Mouse (Mus musculus) neural tube, embryonic 15.5 days (tissue): ENCODE data around the gene Mcmbp. TPM values are rescaled to one million over a fixed set of nuclear protein-coding genes. Genes with fewer than 3 reads are reported as not detected.

Source experiments
- ATAC-seq: fragments of 200-750 bp; cut with Nextera tagmentation; 2 replicates; pipeline ENCODE4 v1.8.0; 2017; ENCODE audit warnings: mild to moderate bottlenecking, moderate TSS enrichment, moderate library complexity; ENCODE audit not compliant: low FRiP score
- H3K27ac ChIP-seq: fragments of 300-500 bp; sonication (generic); replicated peaks from 2 replicates; pipeline ENCODE4 v1.5.1; 2015; ENCODE audit warnings: mild to moderate bottlenecking, inconsistent platforms
- H3K27me3 ChIP-seq: fragments of 300-500 bp; sonication (generic); replicated peaks from 2 replicates; pipeline ENCODE4 v1.6.1; 2015; ENCODE audit warnings: inconsistent platforms
- H3K36me3 ChIP-seq: fragments of 300-500 bp; sonication (generic); 2 replicates; pipeline ENCODE4 v1.6.1; 2015; ENCODE audit warnings: inconsistent platforms
- H3K4me1 ChIP-seq: fragments of 300-500 bp; sonication (generic); 2 replicates; pipeline ENCODE4 v1.6.1; 2015; ENCODE audit warnings: inconsistent platforms
- H3K4me2 ChIP-seq: fragments of 300-500 bp; sonication (generic); 2 replicates; pipeline ENCODE4 v1.6.1; 2015; ENCODE audit warnings: inconsistent platforms, mild to moderate bottlenecking, moderate library complexity
- H3K4me3 ChIP-seq: fragments of 300-500 bp; sonication (generic); replicated peaks from 2 replicates; pipeline ENCODE4 v1.5.1; 2015; ENCODE audit warnings: mild to moderate bottlenecking, inconsistent platforms
- H3K9ac ChIP-seq: fragments of 300-500 bp; sonication (generic); replicated peaks from 2 replicates; pipeline ENCODE4 v1.6.1; 2015; ENCODE audit warnings: mild to moderate bottlenecking, inconsistent platforms
- H3K9me3 ChIP-seq: fragments of 300-500 bp; sonication (generic); replicated peaks from 2 replicates; pipeline ENCODE4 v1.6.1; 2016; ENCODE audit warnings: inconsistent platforms
- WGBS: fragments of 180-500 bp; shearing (Covaris S2); methylation state at CpG from one replicate; pipeline ENCODE4 v1.1.7; 2015; ENCODE audit warnings: mixed read lengths; 5-methylcytosine and 5-hydroxymethylcytosine counted together
- polyA plus RNA-seq: library from polyadenylated mRNA; unstranded; fragments of >200 nt; fragmentation: Nextera tagmentation; extraction: Ambion mirVana; gene quantifications from 2 replicates; pipeline ENCODE4 v1.2.1, GENCODE M21; 2015

Mcmbp gene
- polyA plus RNA-seq, result 39.5 and 42.8 TPM in 2 replicates

DNA sequence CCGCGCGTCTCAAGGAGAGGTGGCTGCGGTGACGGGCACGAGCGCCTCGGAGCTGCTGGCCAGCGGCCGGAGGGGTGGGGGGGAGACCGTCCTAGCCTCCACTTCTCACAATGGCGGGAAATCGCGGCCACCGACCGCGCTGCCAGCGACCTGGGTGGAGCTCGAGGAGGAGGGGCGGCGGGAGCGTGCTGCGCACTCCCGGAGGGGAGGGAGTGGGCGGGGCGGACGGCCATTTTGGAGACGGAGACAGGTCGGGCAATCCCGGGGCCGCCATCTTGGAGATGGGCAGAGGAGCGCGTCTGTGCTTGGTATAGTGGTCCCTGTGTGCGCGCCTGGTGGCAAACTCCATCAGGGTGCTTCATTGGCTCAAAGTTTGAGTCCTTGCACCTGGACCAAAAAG, at the start of gene Mcmbp:
Gene Mcmbp, minus strand, starts transcription at position 162 of the 400 bp plus-strand sequence.
- Histone ChIP-seq H3K27ac (peak within 1 kb of the TSS; percentile 92), H3K4me3 (peak within 1 kb of the TSS; percentile 99), H3K9ac (peak within 1 kb of the TSS; percentile 95), H3K36me3 (no peaks in the 10 kb centered on the region; the same call in 1 of the 2 replicates), H3K4me2 (peak within 1 kb of the TSS; percentile 71), H3K27me3 (0 out of 2 replicates have a peak, but pooled peaks cover 4% of the 10 kb centered on the region), H3K4me1 (peaks cover 32% of the 10 kb centered on the region), H3K9me3 (no peaks in the 10 kb centered on the region)
- 1% methylated on average over 30 of the region's 35 CpGs for WGBS
- ATAC-seq, result peak; percentile 89

DNA sequence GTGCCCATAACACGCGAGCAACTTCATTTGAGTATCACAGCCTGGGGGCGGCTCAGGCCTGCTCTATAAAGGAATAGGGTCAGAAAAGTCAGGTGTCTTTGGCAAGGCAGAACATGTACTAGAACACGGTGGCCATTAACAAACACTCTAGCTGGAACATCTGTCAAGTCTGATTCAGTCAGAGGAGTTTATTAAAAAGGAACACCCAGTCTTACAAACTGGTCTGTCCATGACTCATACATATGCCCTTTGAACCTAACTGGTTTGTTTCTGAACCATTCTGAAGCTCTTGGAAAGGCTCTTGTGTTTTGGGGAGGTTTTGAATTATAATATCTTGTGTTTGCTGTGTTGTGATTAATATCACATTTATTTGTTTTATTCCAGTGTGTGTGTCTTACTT, 49.8 kb upstream of the Mcmbp start:
- no peaks in the 10 kb centered on the region for H3K9me3 ChIP-seq
- no peak overlapping the region for H3K9ac ChIP-seq
- no peak overlapping the region for H3K4me3 ChIP-seq
- H3K27me3 ChIP-seq, result no peaks in the 10 kb centered on the region
- H3K27ac ChIP-seq, result no peak overlapping the region
- H3K36me3 ChIP-seq, result peaks cover 13% of the 10 kb centered on the region
- H3K4me1 ChIP-seq, result no peaks in the 10 kb centered on the region
- ATAC-seq, result no peak
- 85% methylated on average over 4 of the region's 4 CpGs for WGBS
- H3K4me2 ChIP-seq, result no peak overlapping the region

DNA sequence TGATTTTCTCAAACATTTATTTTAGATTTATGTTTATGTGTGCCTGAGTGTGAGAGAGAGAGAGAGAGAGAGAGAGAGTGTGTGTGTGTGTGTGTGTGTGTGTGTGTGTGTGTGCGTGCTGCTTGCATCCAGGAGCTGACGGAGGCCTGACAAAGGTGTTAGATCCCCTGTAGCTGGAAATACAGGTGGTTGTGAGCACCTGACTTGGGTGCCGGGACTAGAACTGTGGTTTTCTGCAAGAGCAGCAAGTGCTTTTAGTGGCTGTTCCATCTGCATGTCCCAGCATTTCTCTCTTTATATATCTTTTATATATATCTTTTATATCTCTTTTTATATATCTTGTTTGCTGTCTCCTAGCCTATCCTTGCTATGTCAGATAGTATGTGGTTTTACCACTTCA, 41.6 kb upstream of the Mcmbp start:
- Histone ChIP-seq H3K27me3 (no peaks in the 10 kb centered on the region), H3K4me2 (no peak overlapping the region), H3K27ac (no peak overlapping the region), H3K4me1 (0 out of 2 replicates have a peak, but pooled peaks cover 2% of the 10 kb centered on the region), H3K9ac (no peak overlapping the region), H3K4me3 (no peak overlapping the region), H3K36me3 (peaks cover 68% of the 10 kb centered on the region), H3K9me3 (no peaks in the 10 kb centered on the region)
- no peak for ATAC-seq
- 98% methylated on average over 3 of the region's 3 CpGs for WGBS

DNA sequence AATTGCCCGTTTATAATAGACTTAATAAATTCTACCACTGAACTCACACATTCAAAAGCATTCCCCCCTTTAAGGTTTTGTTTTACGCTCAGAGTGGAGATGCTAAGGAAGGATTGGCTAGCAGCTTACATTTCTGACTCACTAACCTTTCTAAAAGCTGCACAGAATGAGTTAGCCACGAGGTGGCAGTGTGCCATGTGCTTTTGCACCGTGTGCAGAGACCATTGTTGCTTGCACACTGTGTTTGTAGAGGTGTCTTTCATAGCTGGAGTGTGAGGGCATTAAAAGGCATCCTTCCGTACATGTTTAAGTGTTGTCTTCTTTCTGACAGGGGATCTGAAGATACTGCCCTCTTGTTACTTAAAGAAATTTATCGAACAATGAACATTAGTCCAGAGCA, 39.0 kb upstream of the Mcmbp start:
- Histone ChIP-seq H3K4me3 (no peak overlapping the region), H3K9ac (no peak overlapping the region), H3K9me3 (no peaks in the 10 kb centered on the region), H3K36me3 (peaks cover 75% of the 10 kb centered on the region), H3K27ac (no peak overlapping the region), H3K27me3 (no peaks in the 10 kb centered on the region), H3K4me1 (0 out of 2 replicates have a peak, but pooled peaks cover 2% of the 10 kb centered on the region), H3K4me2 (no peak overlapping the region)
- ATAC-seq, result peak; percentile 68; the same call in 1 of the 2 replicates
- 41% methylated on average over 6 of the region's 6 CpGs for WGBS

DNA sequence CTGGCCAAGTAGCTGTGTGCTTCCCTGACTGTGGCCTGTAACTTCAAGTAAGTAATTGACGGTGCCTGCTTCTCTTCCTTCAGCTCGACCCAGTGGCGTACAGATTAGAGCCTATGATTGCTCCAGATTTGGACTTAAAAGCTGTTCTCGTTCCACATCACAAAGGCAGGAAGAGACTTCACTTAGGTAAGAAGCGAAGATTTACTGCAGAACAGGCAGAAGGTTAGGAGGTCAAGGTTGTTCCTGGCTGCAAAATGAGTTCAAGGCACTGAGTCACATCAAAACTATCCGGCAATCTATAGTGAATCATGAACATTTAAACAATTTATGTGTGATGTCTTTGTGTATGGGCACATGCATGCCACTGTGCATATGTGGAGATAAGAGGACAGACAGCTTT, 36.9 kb upstream of the Mcmbp start:
- no peaks in the 10 kb centered on the region for H3K9me3 ChIP-seq
- H3K4me2 ChIP-seq, result no peak overlapping the region
- no peaks in the 10 kb centered on the region for H3K27me3 ChIP-seq
- WGBS, result 96% methylated on average over 6 of the region's 6 CpGs
- no peak overlapping the region for H3K9ac ChIP-seq
- 0 out of 2 replicates have a peak, but pooled peaks cover 2% of the 10 kb centered on the region for H3K4me1 ChIP-seq
- no peak overlapping the region for H3K4me3 ChIP-seq
- no peak for ATAC-seq
- H3K27ac ChIP-seq, result no peak overlapping the region
- peaks cover 81% of the 10 kb centered on the region for H3K36me3 ChIP-seq

DNA sequence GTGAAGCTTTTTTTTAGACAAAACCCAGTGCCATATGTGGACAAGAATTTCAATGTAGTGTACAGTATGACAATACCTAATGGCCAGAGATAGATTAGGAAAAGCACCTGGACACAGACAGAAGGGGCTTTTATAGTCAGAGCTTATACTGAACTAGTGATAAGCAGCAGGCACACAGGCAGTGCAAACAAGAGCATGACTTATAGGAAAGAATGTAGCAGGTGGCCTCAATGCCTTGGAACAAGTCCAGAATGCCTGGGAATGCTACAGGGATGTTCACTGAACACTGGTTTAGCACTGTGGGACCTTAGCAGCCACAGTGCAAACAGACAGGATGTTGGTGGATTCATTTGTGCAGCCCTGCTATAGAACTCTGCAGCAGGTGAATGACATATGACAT, 26.4 kb upstream of the Mcmbp start:
- no peak overlapping the region for H3K27ac ChIP-seq
- H3K27me3 ChIP-seq, result no peaks in the 10 kb centered on the region
- H3K4me2 ChIP-seq, result no peak overlapping the region
- H3K4me3 ChIP-seq, result no peak overlapping the region
- H3K9me3 ChIP-seq, result no peaks in the 10 kb centered on the region
- H3K9ac ChIP-seq, result no peak overlapping the region
- ATAC-seq, result no peak
- H3K4me1 ChIP-seq, result no peaks in the 10 kb centered on the region
- peaks cover 80% of the 10 kb centered on the region for H3K36me3 ChIP-seq

DNA sequence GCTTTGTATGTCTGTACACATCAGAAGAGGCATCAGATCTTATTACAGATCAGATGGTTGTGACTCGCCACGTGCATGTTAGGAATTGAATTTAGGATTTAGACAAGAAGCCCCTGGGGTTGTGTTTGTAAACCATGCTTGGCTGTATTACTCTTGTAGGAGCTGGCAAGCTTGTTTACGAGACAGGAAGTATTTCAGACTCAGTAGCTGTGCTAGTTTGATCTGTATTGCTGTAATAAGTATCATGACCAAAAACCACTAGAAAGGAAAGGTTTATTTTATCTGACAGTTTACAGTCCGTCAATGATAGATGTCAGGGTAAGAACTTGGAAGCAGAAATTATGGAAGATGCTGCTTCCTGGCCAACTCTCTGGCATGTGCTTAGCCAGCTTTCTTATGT, 18.7 kb upstream of the Mcmbp start:
- no peak for ATAC-seq
- Histone ChIP-seq H3K27me3 (no peaks in the 10 kb centered on the region), H3K36me3 (peaks cover 88% of the 10 kb centered on the region), H3K9me3 (no peaks in the 10 kb centered on the region), H3K4me1 (no peaks in the 10 kb centered on the region), H3K27ac (no peak overlapping the region), H3K4me3 (no peak overlapping the region), H3K4me2 (no peak overlapping the region), H3K9ac (no peak overlapping the region)
- WGBS, result 97% methylated on average over 4 of the region's 4 CpGs

DNA sequence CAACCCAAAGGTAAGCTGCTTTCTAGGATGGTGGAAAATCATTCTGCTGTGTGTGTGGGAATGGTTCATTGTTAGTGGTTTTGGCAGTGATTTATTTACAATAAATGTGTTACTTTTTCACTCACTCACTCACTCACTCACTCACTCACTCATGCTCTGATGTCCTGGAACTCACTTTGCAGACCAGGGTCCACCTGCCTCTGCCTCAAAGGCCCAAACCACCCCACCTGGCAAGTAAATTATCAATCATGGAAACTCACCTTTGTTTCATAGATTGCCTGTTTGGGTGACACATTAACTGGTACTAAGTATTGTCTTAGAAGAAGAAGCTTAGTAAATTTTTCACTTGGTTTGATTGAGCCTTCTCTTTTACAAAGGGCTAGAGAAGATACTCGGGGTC, 15.1 kb upstream of the Mcmbp start:
- Histone ChIP-seq H3K36me3 (peaks cover 87% of the 10 kb centered on the region), H3K9ac (no peak overlapping the region), H3K9me3 (no peaks in the 10 kb centered on the region), H3K27ac (no peak overlapping the region), H3K4me2 (no peak overlapping the region), H3K4me1 (no peaks in the 10 kb centered on the region), H3K4me3 (no peak overlapping the region), H3K27me3 (no peaks in the 10 kb centered on the region)
- WGBS, result 96% methylated on average over 1 of the region's 1 CpGs
- no peak for ATAC-seq

DNA sequence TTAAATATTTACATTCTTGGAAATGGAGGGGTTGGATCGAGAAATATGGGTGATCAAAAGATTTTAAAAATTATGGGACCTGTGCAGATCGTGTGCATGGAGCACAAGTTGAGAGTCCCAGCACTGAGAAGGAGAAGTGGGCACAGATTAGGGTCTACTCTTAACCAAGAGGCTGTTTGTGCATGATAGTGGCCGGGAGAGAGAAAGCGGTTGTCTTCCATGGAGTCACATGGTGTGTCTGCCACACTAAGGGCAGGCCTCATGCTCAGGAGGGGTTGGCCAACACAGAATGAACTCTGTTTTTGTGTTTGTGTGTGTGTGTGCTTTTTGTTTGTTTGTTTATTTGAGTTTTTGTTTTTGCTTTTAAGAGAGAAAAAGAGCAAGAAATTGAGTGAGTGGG, 11.7 kb upstream of the Mcmbp start:
- 91% methylated on average over 4 of the region's 4 CpGs for WGBS
- H3K9ac ChIP-seq, result no peak overlapping the region
- no peak overlapping the region for H3K4me2 ChIP-seq
- no peak overlapping the region for H3K27ac ChIP-seq
- no peaks in the 10 kb centered on the region for H3K27me3 ChIP-seq
- peaks cover 62% of the 10 kb centered on the region for H3K36me3 ChIP-seq
- no peaks in the 10 kb centered on the region for H3K9me3 ChIP-seq
- peaks cover 20% of the 10 kb centered on the region for H3K4me1 ChIP-seq
- no peak for ATAC-seq
- no peak overlapping the region for H3K4me3 ChIP-seq

DNA sequence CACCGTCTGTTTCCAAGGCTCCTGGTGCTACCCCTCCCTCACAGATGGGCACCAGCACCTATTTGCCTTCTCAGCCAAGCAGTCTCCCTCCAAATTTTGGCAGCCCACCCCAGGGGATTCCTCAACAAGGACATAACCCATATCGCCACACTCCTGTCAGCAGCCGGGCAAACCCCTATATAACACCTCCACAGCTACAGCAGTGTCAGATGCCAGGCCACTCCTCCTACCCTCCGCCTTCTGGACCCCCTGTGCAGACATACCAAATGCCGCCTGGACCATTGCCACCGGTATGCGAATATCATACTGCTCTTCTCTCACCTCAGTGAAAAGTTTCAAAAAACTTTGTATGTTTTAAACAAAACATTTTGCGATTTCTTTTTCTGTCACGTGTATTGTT, 10.0 kb upstream of the Mcmbp start:
- no peak overlapping the region for H3K4me3 ChIP-seq
- WGBS, result 91% methylated on average over 9 of the region's 9 CpGs
- no peaks in the 10 kb centered on the region for H3K9me3 ChIP-seq
- peaks cover 48% of the 10 kb centered on the region for H3K36me3 ChIP-seq
- ATAC-seq, result no peak
- peaks cover 38% of the 10 kb centered on the region for H3K4me1 ChIP-seq
- no peaks in the 10 kb centered on the region for H3K27me3 ChIP-seq
- no peak overlapping the region for H3K4me2 ChIP-seq
- H3K27ac ChIP-seq, result no peak overlapping the region
- no peak overlapping the region for H3K9ac ChIP-seq

DNA sequence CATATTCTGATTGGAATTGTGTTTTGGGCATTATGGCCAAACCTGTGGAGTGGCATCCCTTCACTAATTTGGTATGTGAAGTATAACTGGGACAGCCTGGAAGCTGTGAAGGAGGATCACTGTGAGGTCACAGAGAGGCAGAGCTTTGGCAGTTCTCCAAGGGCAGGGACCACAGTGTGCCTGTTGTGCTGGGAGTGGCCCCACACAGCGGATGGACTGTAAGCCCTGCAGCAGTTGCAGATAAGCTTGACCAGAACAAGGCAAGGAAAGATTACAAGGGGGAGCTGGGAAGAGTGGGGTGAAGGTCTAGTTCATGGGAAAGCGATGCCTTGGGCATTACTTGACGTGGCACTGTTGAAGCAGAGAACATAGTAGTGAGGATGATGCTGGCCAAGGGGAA, 8.5 kb upstream of the Mcmbp start:
- Histone ChIP-seq H3K4me2 (no peak overlapping the region), H3K27ac (no peak overlapping the region), H3K9ac (no peak overlapping the region), H3K4me3 (no peak overlapping the region), H3K4me1 (peaks cover 45% of the 10 kb centered on the region), H3K9me3 (no peaks in the 10 kb centered on the region), H3K36me3 (peaks cover 33% of the 10 kb centered on the region), H3K27me3 (no peaks in the 10 kb centered on the region)
- WGBS, result 75% methylated on average over 3 of the region's 3 CpGs
- no peak for ATAC-seq

DNA sequence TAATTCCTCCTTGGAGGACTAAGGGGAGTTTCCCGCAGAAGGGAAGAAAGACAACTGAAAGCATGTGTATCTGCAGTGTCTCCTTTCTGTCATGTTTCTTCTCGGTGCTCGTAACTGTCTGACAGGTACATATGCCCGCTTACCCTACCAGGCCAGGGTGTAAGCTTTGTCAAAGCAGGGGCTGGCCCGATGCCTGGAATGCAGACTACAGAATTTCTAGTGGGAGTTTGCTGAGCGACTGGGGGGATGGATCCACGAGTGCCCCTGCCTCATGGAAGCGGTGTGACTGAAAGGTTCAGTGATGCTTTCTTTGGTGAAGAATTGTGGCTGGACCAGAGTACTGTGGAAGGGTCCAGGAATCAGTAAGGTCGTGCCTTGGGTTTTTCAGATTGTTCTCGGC, 5.9 kb upstream of the Mcmbp start:
- Histone ChIP-seq H3K4me3 (peak overlapping the region; percentile 69), H3K4me2 (peak overlapping the region; percentile 86), H3K4me1 (peaks cover 45% of the 10 kb centered on the region), H3K27ac (no peak overlapping the region), H3K9me3 (no peaks in the 10 kb centered on the region), H3K27me3 (0 out of 2 replicates have a peak, but pooled peaks cover 4% of the 10 kb centered on the region), H3K9ac (peak overlapping the region; percentile 86), H3K36me3 (peaks cover 13% of the 10 kb centered on the region)
- no peak for ATAC-seq
- whole genome bisulfite sequencing, result 88% methylated on average over 10 of the region's 10 CpGs
